Comparison of ENCODE assay signal across 35 mouse cellular contexts in genomic region chr2:131905776-131906175, GRCm38 (mm10). TPM values are rescaled to one million over a fixed set of nuclear protein-coding genes. Genes with fewer than 3 reads are reported as not detected.
A peak's percentile ranks its signal among the peaks of the same experiment; 100 is the strongest.
DNase-seq lines count a peak whose midpoint lies in the region; ATAC-seq and TF ChIP-seq lines count a peak whose summit lies in the region.
"Had no signal": no experiment of that assay in that cellular context is flagged by ENCODE, and none has a peak within 500 bp of the region (broad histone marks: within the 10 kb centered on the region; RNA-seq: fewer than 3 reads in every experiment).

No protein-coding gene starts in this region.

- no peak overlapping the region for H3K4me3 ChIP-seq in lung, adult 2 months (replicated peaks; ENCODE audit: extremely low read depth, low read depth, low read length)
- H3K4me3 ChIP-seq: embryonic facial prominence, embryonic 10.5 days; forebrain, embryonic 10.5 days; hindbrain, embryonic 10.5 days; intestine, embryonic 15.5 days; limb, embryonic 13.5 days; midbrain, embryonic 10.5 days; myocyte; neural tube, embryonic 13.5 days had no signal

- 33% methylated on average over 6 of the region's 6 CpGs for WGBS in lung, adult 2 months

- ATAC-seq in granulocyte monocyte progenitor cell, adult 5-6 weeks (replicated peaks; ENCODE audit: poor library complexity, severe bottlenecking): peak; percentile 67
- ATAC-seq: forebrain, embryonic 16.5 days; hindbrain, embryonic 16.5 days; intestine, embryonic 15.5 days; midbrain, embryonic 16.5 days had no signal

- no peak for TF ChIP-seq CTCF in lung, adult 2 months (IDR thresholded peaks at IDR 0.05; ENCODE audit: insufficient read depth, low read length)

- peaks cover 4% of the 10 kb centered on the region for H3K4me1 ChIP-seq in lung, adult 2 months (ENCODE audit: control insufficient read depth, insufficient read depth, low read length)

- no peak for TF ChIP-seq POLR2A in lung, adult 2 months (IDR thresholded peaks at IDR 0.05; ENCODE audit: borderline replicate concordance, extremely low read depth, low read depth, low read length)

- peak; percentile 76 for DNase-seq in heart, adult 11 months
- DNase-seq in heart, adult 8-10 months (ENCODE audit: low spot score): no peak
- DNase-seq in lung, adult 2 months: peak; percentile 40
- peak; percentile 39 to 43 for DNase-seq in lung, postnatal 4 days
- no peak for DNase-seq in layer of hippocampus, postnatal 10 days (ENCODE audit: low spot score in 2 of 2)
- no peak for DNase-seq in adrenal gland, adult 18-20 months (ENCODE audit: low spot score in 2 of 2)
- no peak for DNase-seq in kidney, postnatal 4 days
- DNase-seq: adrenal gland, adult 2 months; cerebellum, adult 2 months; gastrocnemius, postnatal 36 days; kidney, adult 9 months; kidney, postnatal 14 days; retina, postnatal 1 day; right cerebral cortex, postnatal 25 days; spleen, adult 18-20 months had no signal

RNA-seq across cellular contexts. Expression of gene Prnp, which starts 4.0 kb away (rescaled TPM):
- total RNA-seq in heart, adult 8-10 months (2022): 100 to 1,000 TPM; 135 to 164 (median 149) TPM
- 1.2 TPM in 1 of 2 replicates, not detected in the other for total RNA-seq in granulocyte monocyte progenitor cell, adult 5-6 weeks (2014; fragmentation: Nextera tagmentation)
- total RNA-seq in granulocyte monocyte progenitor cell, adult 5-6 weeks (2017): 1.6 and 2.9 TPM in 2 replicates
- polyA plus RNA-seq in lung, adult 2 months (2012; rRNA removed): 95.5 and 102 TPM in 2 replicates
- 100 to 1,000 TPM; 488 to 510 TPM for total RNA-seq in layer of hippocampus, postnatal 10 days (2021)
- 100 to 1,000 TPM in 1 of 2 experiments, 10 to 100 TPM in 1; 99.2 to 163 TPM for total RNA-seq in adrenal gland, adult 18-20 months (2021)

RNA-seq across cellular contexts. Expression of gene Prn, which starts 4.0 kb away (rescaled TPM):
- total RNA-seq in heart, adult 8-10 months (2022): under 1 TPM in 3 of 4 experiments, not detected in 1; 0.20 to 0.69 (median 0.38) TPM
- not detected in 2 replicates for total RNA-seq in granulocyte monocyte progenitor cell, adult 5-6 weeks (2014; fragmentation: Nextera tagmentation)
- total RNA-seq in granulocyte monocyte progenitor cell, adult 5-6 weeks (2017): not detected in 2 replicates
- polyA plus RNA-seq in lung, adult 2 months (2012; rRNA removed): not detected in 2 replicates
- under 1 TPM in 1 of 2 experiments, not detected in 1; 0.64 TPM for total RNA-seq in layer of hippocampus, postnatal 10 days (2021)
- not detected for total RNA-seq in adrenal gland, adult 18-20 months (2021)
- total RNA-seq: adrenal gland, adult 2 months; adrenal gland, postnatal 4 days; left cerebral cortex, adult 18-20 months had no signal
- polyA plus RNA-seq: adrenal gland, adult 2 months; cerebellum, adult 2 months; embryonic facial prominence, embryonic 10.5 days; forebrain, embryonic 10.5 days; forebrain, embryonic 16.5 days; heart, embryonic 11.5 days; heart, postnatal 0 days; hindbrain, embryonic 10.5 days; hindbrain, embryonic 16.5 days; limb, embryonic 13.5 days; lung, embryonic 16.5 days; midbrain, embryonic 10.5 days; midbrain, embryonic 16.5 days; neural tube, embryonic 13.5 days; thymus, postnatal 0 days; urinary bladder, adult 2 months had no signal

RNA-seq across cellular contexts. Expression of gene Prnd, which starts 44.9 kb away (rescaled TPM):
- total RNA-seq in heart, adult 8-10 months (2022): 1 to 10 TPM in 2 of 4 experiments, under 1 TPM in 2; 0.22 to 1.8 (median 1.2) TPM
- not detected in 2 replicates for total RNA-seq in granulocyte monocyte progenitor cell, adult 5-6 weeks (2014; fragmentation: Nextera tagmentation)
- total RNA-seq in granulocyte monocyte progenitor cell, adult 5-6 weeks (2017): not detected in 2 replicates
- 0.95 and 1.1 TPM in 2 replicates for polyA plus RNA-seq in lung, adult 2 months (2012; rRNA removed)
- total RNA-seq in layer of hippocampus, postnatal 10 days (2021): 1 to 10 TPM; 5.1 to 5.2 TPM
- under 1 TPM in 1 of 2 experiments, not detected in 1; 0.67 TPM for total RNA-seq in adrenal gland, adult 18-20 months (2021)
- total RNA-seq: adrenal gland, adult 2 months; left cerebral cortex, adult 18-20 months; left cerebral cortex, postnatal 25 days had no signal
- polyA plus RNA-seq: myocyte had no signal

RNA-seq across cellular contexts. Expression of gene Erv3, which starts 46.2 kb away (rescaled TPM):
- total RNA-seq in heart, adult 8-10 months (2022): not detected
- total RNA-seq in granulocyte monocyte progenitor cell, adult 5-6 weeks (2014; fragmentation: Nextera tagmentation): not detected in 2 replicates
- not detected in 2 replicates for total RNA-seq in granulocyte monocyte progenitor cell, adult 5-6 weeks (2017)
- not detected in 2 replicates for polyA plus RNA-seq in lung, adult 2 months (2012; rRNA removed)
- total RNA-seq in layer of hippocampus, postnatal 10 days (2021): under 1 TPM; 0.09 to 0.14 TPM
- not detected for total RNA-seq in adrenal gland, adult 18-20 months (2021)
- total RNA-seq: adrenal gland, adult 2 months; adrenal gland, postnatal 4 days; gastrocnemius, postnatal 36 days had no signal
- polyA plus RNA-seq: adrenal gland, adult 2 months; embryonic facial prominence, embryonic 10.5 days; forebrain, embryonic 10.5 days; forebrain, embryonic 16.5 days; heart, embryonic 11.5 days; heart, postnatal 0 days; hindbrain, embryonic 16.5 days; intestine, embryonic 15.5 days; limb, embryonic 13.5 days; lung, embryonic 16.5 days; midbrain, embryonic 10.5 days; midbrain, embryonic 16.5 days had no signal

Comparison
In these comparisons a context has a peak if more than half of its experiments do, and no peak if none do; other contexts are left out.
1. DNase-seq: peak in heart, adult 11 months (single experiment), lung, adult 2 months (single experiment) and lung, postnatal 4 days (2 of 2); none in heart, adult 8-10 months (single experiment), layer of hippocampus, postnatal 10 days (0 of 2), adrenal gland, adult 18-20 months (0 of 2) and kidney, postnatal 4 days (0 of 2).
2. RNA of gene Prnp, which starts 4.0 kb away (total RNA-seq): 488 to 510 TPM in layer of hippocampus, postnatal 10 days, 135 to 164 TPM in heart, adult 8-10 months and 99.2 to 163 TPM in adrenal gland, adult 18-20 months; 1.2 to 2.9 TPM in granulocyte monocyte progenitor cell, adult 5-6 weeks; every median in the first group is over 10 times any median in the second.